Mouse (Mus musculus): ENCODE results near the gene Bnc1. TPM values are rescaled to one million over a fixed set of nuclear protein-coding genes. Genes with fewer than 3 reads are reported as not detected.

Bnc1 gene
- polyA plus RNA-seq, 1 experiment from 2014 or later: 0.64 TPM

DNA sequence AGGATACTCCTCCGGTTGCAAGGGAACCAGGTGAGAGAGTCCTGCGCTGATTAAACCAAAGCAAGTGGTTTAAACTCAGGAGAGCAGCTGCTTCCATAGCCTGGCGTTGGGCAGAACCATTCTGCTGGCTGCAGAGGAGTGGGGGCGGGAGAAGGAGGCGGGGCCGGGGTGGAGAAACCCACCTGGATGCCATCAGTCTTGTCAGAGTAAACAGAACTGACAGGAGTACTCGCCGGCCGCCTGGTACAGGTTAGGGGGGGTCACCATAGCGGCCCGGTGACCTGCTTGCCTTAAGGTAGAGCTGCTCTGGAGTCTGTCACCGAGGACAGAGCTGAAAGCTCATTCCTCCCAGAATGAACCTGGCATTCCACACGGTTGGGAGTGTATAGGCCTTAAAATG is 20.4 kb upstream of the Bnc1 start:
- Histone ChIP-seq H3K36me3 (ENCODE audit: control insufficient read depth, insufficient read depth, low read length) (no peaks in the 10 kb centered on the region), H3K27ac (ENCODE audit: low read depth, low read length) (no peak overlapping the region), H3K27me3 (ENCODE audit: control insufficient read depth, insufficient read depth, low read length) (peaks cover 3% of the 10 kb centered on the region; the same call in 1 of the 2 replicates), H3K9me3 (ENCODE audit: control insufficient read depth, low read length) (no peaks in the 10 kb centered on the region), H3K9ac (ENCODE audit: low read length) (no peak overlapping the region), H3K4me3 (ENCODE audit: low read depth, low read length) (no peak overlapping the region), H3K4me2 (ENCODE audit: low read depth, low read length, severe bottlenecking) (no peak overlapping the region), H3K4me1 (replicated peaks; ENCODE audit: control insufficient read depth, insufficient read depth, low read length) (no peaks in the 10 kb centered on the region)
- no peak for ATAC-seq (replicated peaks; ENCODE audit: low FRiP score)
- no peak for DNase-seq (ENCODE audit: low spot score)
- 16% methylated on average over 13 of the region's 13 CpGs for WGBS

DNA sequence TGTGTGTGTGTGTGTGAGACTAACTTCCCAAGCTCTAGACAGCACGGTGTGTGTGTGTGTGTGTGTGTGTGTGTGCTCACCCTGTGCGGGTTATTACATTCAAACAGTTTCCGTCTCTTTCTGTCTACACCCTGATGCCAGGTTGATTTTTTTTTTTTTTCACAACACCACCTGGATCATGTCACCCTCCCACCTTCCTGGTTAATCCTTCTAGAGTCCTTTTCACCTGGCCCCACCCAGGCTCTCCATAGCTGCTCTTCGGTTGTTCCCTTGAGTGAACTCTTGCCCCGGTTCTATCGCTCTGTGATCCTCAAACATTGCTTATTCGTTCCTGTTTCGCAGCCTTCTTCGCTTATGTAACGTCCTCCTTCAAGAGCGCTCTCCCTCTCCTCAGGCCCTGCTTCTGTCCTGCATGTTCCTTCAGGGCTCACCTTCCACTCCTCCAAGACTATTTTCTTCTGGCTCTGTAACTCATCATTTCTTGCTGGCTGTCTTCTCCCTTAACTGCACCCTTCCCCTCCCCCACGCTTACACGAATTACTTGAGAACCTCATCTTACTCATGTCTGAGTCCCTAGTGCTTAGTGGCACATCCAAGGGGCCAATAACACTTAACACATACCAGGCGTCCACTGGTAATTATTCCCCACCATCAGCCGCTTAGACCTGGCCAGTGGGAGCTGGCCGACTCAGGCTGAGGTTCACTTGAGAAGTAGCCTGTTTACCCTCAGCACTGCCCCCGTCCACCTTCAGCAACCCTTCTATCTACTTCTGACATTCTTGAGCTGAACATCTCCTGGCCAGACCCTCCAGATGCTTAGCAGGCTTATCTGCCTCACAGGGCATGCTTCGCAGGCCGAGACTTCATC is 19.7 kb upstream of the Bnc1 start:
- H3K27me3 ChIP-seq (ENCODE audit: control insufficient read depth, insufficient read depth, low read length): peaks cover 3% of the 10 kb centered on the region; the same call in 1 of the 2 replicates
- WGBS: 70% methylated on average over 19 of the region's 19 CpGs
- no peaks in the 10 kb centered on the region for H3K4me1 ChIP-seq (replicated peaks; ENCODE audit: control insufficient read depth, insufficient read depth, low read length)
- no peak overlapping the region for H3K4me2 ChIP-seq (ENCODE audit: low read depth, low read length, severe bottlenecking)
- no peak overlapping the region for H3K4me3 ChIP-seq (ENCODE audit: low read depth, low read length)
- DNase-seq (ENCODE audit: low spot score) (no peak), ATAC-seq (replicated peaks; ENCODE audit: low FRiP score) (no peak)
- no peak overlapping the region for H3K27ac ChIP-seq (ENCODE audit: low read depth, low read length)
- no peak overlapping the region for H3K9ac ChIP-seq (ENCODE audit: low read length)
- no peaks in the 10 kb centered on the region for H3K36me3 ChIP-seq (ENCODE audit: control insufficient read depth, insufficient read depth, low read length)
- H3K9me3 ChIP-seq (ENCODE audit: control insufficient read depth, low read length): no peaks in the 10 kb centered on the region

DNA sequence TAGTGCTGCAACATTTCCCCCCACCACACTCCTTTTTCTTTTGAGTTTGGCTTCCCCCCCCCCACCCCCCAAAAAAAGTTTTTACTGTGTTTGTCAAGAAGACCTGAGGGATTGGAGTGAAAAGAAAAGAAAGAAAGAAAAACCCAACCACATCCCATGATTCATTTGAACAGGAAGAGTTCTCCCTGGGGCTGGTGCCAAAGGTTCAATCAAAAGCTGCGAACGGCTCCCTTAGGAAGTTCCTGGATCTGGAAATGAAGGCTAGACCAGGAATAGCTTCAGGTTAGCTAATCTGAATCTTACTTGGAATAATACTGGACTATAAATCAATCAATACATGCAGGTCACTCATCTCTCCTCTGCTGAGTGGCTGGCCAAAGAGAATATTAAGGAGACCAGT is 15.1 kb upstream of the Bnc1 start:
- H3K4me3 ChIP-seq (ENCODE audit: low read depth, low read length): no peak overlapping the region
- no peak for DNase-seq (ENCODE audit: low spot score)
- no peaks in the 10 kb centered on the region for H3K27me3 ChIP-seq (ENCODE audit: control insufficient read depth, insufficient read depth, low read length)
- no peaks in the 10 kb centered on the region for H3K9me3 ChIP-seq (ENCODE audit: control insufficient read depth, low read length)
- H3K27ac ChIP-seq (ENCODE audit: low read depth, low read length): no peak overlapping the region
- no peak for ATAC-seq (replicated peaks; ENCODE audit: low FRiP score)
- no peak overlapping the region for H3K9ac ChIP-seq (ENCODE audit: low read length)
- 77% methylated on average over 2 of the region's 2 CpGs for WGBS
- H3K36me3 ChIP-seq (ENCODE audit: control insufficient read depth, insufficient read depth, low read length): no peaks in the 10 kb centered on the region
- no peak overlapping the region for H3K4me2 ChIP-seq (ENCODE audit: low read depth, low read length, severe bottlenecking)
- H3K4me1 ChIP-seq (replicated peaks; ENCODE audit: control insufficient read depth, insufficient read depth, low read length): no peaks in the 10 kb centered on the region

DNA sequence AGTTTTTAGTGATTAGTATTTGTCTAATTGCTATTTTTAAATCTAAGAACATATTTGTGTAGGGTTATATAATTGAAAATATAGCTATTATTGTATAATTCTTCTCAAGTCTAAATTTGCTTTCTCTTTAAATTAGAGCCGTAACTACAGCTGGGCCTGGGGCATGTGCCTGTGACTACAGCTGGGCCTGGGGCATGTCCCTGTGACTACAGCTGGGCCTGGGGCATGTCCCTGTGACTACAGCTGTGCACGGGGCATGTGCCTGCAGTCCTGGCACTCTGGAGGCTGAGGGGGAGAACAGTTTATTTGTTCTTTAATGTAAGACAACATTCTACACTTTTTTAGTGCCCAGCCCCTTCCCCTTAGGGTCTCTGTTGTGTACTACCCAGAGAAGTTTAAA is 12.1 kb upstream of the Bnc1 start:
- no peak for ATAC-seq (replicated peaks; ENCODE audit: low FRiP score)

DNA sequence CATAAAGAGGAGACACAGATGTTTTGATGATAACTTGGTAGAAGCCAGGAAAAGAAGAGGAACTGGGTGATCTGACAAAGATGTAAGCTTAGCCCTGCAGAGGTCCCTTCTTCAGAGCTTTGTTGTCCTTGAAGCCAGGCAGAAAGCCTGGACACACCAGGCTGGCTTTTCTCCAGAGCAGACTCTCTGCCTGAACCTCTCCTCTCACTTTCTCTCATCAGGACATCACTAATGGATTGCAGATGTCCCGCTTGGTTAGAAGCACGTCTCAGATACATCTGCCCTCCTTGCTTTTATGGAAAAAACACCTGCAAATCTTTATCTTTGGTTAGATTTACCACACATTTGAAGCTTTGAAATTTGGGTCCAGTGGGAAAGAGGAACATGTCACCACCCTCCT is 7.7 kb upstream of the Bnc1 start:
- ATAC-seq (replicated peaks; ENCODE audit: low FRiP score) (no peak), DNase-seq (ENCODE audit: low spot score) (no peak)
- WGBS: 86% methylated on average over 2 of the region's 2 CpGs

More for the DNA sequence above, 12.1 kb upstream of the Bnc1 start:
- no peaks in the 10 kb centered on the region for H3K36me3 ChIP-seq (ENCODE audit: control insufficient read depth, insufficient read depth, low read length)
- H3K4me3 ChIP-seq (ENCODE audit: low read depth, low read length): no peak overlapping the region
- H3K9me3 ChIP-seq (ENCODE audit: control insufficient read depth, low read length): no peaks in the 10 kb centered on the region
- WGBS: 79% methylated on average over 2 of the region's 2 CpGs
- H3K9ac ChIP-seq (ENCODE audit: low read length): no peak overlapping the region
- no peaks in the 10 kb centered on the region for H3K27me3 ChIP-seq (ENCODE audit: control insufficient read depth, insufficient read depth, low read length)
- no peak overlapping the region for H3K27ac ChIP-seq (ENCODE audit: low read depth, low read length)
- DNase-seq (ENCODE audit: low spot score): no peak
- H3K4me2 ChIP-seq (ENCODE audit: low read depth, low read length, severe bottlenecking): no peak overlapping the region
- no peaks in the 10 kb centered on the region for H3K4me1 ChIP-seq (replicated peaks; ENCODE audit: control insufficient read depth, insufficient read depth, low read length)

DNA sequence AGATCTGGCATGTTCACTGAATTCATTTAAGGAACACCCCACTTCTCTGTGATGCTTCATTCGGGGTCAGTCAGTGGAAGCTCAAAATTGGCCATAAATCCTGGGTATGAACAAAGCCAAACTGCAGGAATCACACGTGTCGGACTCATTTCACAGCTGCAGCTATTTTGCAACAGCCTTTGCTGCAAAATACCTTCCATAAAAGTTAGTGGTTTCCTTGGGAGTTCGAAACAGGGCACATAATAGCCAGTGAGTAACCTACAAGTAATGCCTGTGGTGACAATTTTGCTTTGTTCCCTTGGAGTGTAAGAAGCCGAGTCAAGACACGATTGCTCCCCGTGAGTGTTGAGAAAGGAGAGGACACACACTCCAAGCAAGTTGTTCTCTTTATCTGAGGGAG is 7.3 kb upstream of the Bnc1 start:
- Histone ChIP-seq H3K9ac (ENCODE audit: low read length) (no peak overlapping the region), H3K4me3 (ENCODE audit: low read depth, low read length) (no peak overlapping the region), H3K9me3 (ENCODE audit: control insufficient read depth, low read length) (no peaks in the 10 kb centered on the region), H3K27ac (ENCODE audit: low read depth, low read length) (no peak overlapping the region), H3K27me3 (ENCODE audit: control insufficient read depth, insufficient read depth, low read length) (peaks cover 14% of the 10 kb centered on the region), H3K4me2 (ENCODE audit: low read depth, low read length, severe bottlenecking) (no peak overlapping the region), H3K4me1 (replicated peaks; ENCODE audit: control insufficient read depth, insufficient read depth, low read length) (no peaks in the 10 kb centered on the region), H3K36me3 (ENCODE audit: control insufficient read depth, insufficient read depth, low read length) (no peaks in the 10 kb centered on the region)
- no peak for DNase-seq (ENCODE audit: low spot score)
- WGBS: 76% methylated on average over 7 of the region's 7 CpGs
- no peak for ATAC-seq (replicated peaks; ENCODE audit: low FRiP score)

More for the DNA sequence above, 7.7 kb upstream of the Bnc1 start:
- H3K27me3 ChIP-seq (ENCODE audit: control insufficient read depth, insufficient read depth, low read length): peaks cover 11% of the 10 kb centered on the region
- no peaks in the 10 kb centered on the region for H3K36me3 ChIP-seq (ENCODE audit: control insufficient read depth, insufficient read depth, low read length)
- no peak overlapping the region for H3K27ac ChIP-seq (ENCODE audit: low read depth, low read length)
- no peak overlapping the region for H3K4me3 ChIP-seq (ENCODE audit: low read depth, low read length)
- no peaks in the 10 kb centered on the region for H3K4me1 ChIP-seq (replicated peaks; ENCODE audit: control insufficient read depth, insufficient read depth, low read length)
- no peak overlapping the region for H3K9ac ChIP-seq (ENCODE audit: low read length)
- no peaks in the 10 kb centered on the region for H3K9me3 ChIP-seq (ENCODE audit: control insufficient read depth, low read length)
- H3K4me2 ChIP-seq (ENCODE audit: low read depth, low read length, severe bottlenecking): no peak overlapping the region

DNA sequence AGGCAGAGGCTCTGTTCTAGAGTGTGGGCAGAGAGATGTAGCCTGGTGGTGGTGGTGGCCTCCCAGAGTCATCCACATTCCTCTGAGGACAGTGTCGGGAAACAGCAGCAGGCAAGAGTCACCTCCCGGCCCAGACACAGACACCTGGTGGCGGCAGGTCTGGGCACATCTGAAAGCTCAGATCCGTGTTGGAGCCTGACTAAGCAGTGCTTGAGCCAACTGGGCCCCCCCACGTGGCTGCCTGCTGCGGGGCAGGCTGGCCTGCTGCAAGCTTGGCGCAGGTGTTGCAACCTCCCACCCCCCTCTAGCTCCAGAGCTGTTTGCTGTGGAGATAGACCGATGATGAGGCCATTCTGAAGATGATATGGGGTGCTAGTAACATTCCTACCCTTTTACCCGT is 3.9 kb upstream of the Bnc1 start:
- peaks cover 45% of the 10 kb centered on the region for H3K27me3 ChIP-seq (ENCODE audit: control insufficient read depth, insufficient read depth, low read length)
- H3K9ac ChIP-seq (ENCODE audit: low read length): no peak overlapping the region
- no peaks in the 10 kb centered on the region for H3K9me3 ChIP-seq (ENCODE audit: control insufficient read depth, low read length)
- no peak overlapping the region for H3K4me3 ChIP-seq (ENCODE audit: low read depth, low read length)
- ATAC-seq (replicated peaks; ENCODE audit: low FRiP score): no peak
- DNase-seq (ENCODE audit: low spot score): no peak
- H3K27ac ChIP-seq (ENCODE audit: low read depth, low read length): no peak overlapping the region
- H3K4me2 ChIP-seq (ENCODE audit: low read depth, low read length, severe bottlenecking): no peak overlapping the region
- WGBS: 20% methylated on average over 9 of the region's 9 CpGs
- no peaks in the 10 kb centered on the region for H3K36me3 ChIP-seq (ENCODE audit: control insufficient read depth, insufficient read depth, low read length)
- H3K4me1 ChIP-seq (replicated peaks; ENCODE audit: control insufficient read depth, insufficient read depth, low read length): peaks cover 12% of the 10 kb centered on the region; the same call in 1 of the 2 replicates

DNA sequence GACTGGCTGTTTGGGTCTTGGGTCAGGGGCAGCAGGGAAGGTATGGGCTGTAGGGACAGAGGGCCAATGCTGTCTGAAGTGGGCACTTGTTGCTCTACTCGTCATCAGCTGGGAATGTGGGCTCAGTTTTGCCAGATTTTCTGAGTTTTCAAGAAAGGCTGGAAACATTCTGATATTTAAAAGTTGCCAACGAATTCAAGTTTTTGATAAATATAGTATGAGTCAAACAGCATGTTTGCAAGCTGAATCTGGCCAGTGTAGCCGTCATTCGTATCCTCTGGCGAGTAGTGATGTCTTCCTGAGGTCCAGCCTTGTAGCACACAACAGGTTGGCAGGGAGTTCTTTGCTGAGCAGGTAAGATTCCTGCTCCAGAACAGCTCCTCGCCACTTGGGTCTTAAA is 3.0 kb upstream of the Bnc1 start:
- Histone ChIP-seq H3K4me2 (ENCODE audit: low read depth, low read length, severe bottlenecking) (no peak overlapping the region), H3K9me3 (ENCODE audit: control insufficient read depth, low read length) (no peaks in the 10 kb centered on the region), H3K27ac (ENCODE audit: low read depth, low read length) (no peak overlapping the region), H3K4me3 (ENCODE audit: low read depth, low read length) (no peak overlapping the region), H3K27me3 (ENCODE audit: control insufficient read depth, insufficient read depth, low read length) (peaks cover 49% of the 10 kb centered on the region), H3K36me3 (ENCODE audit: control insufficient read depth, insufficient read depth, low read length) (no peaks in the 10 kb centered on the region), H3K9ac (ENCODE audit: low read length) (no peak overlapping the region), H3K4me1 (replicated peaks; ENCODE audit: control insufficient read depth, insufficient read depth, low read length) (peaks cover 12% of the 10 kb centered on the region; the same call in 1 of the 2 replicates)
- 81% methylated on average over 6 of the region's 6 CpGs for WGBS
- ATAC-seq (replicated peaks; ENCODE audit: low FRiP score) (no peak), DNase-seq (ENCODE audit: low spot score) (no peak)

DNA sequence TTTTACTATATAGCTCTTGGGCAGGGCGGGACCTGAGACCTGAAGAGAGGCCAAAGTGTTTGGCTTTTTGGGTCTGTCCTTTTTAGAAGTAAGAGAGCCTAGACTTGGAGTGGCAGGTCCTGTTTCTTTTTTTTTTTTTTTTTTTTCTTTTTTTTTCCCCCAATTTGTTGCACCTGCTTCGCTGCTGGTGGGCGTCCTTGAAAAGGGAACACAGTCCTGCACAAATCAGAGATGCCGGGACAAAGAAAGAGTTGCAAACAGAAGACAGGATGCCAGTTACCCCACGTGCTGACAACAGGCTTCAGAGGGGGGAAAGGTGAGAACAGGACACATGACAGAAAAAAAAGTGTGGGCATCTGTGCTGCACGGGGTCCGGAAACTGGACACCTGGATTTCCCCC is 1.0 kb upstream of the Bnc1 start:
- Histone ChIP-seq H3K4me3 (ENCODE audit: low read depth, low read length) (no peak overlapping the region), H3K9me3 (ENCODE audit: control insufficient read depth, low read length) (no peaks in the 10 kb centered on the region), H3K27me3 (ENCODE audit: control insufficient read depth, insufficient read depth, low read length) (peaks cover 65% of the 10 kb centered on the region), H3K9ac (ENCODE audit: low read length) (no peak overlapping the region), H3K27ac (ENCODE audit: low read depth, low read length) (no peak overlapping the region), H3K4me1 (replicated peaks; ENCODE audit: control insufficient read depth, insufficient read depth, low read length) (peaks cover 12% of the 10 kb centered on the region; the same call in 1 of the 2 replicates), H3K36me3 (ENCODE audit: control insufficient read depth, insufficient read depth, low read length) (no peaks in the 10 kb centered on the region), H3K4me2 (ENCODE audit: low read depth, low read length, severe bottlenecking) (no peak overlapping the region)
- ATAC-seq (replicated peaks; ENCODE audit: low FRiP score): no peak
- 26% methylated on average over 7 of the region's 7 CpGs for WGBS
- DNase-seq (ENCODE audit: low spot score): no peak
